Mouse (Mus musculus): Measurements from ENCODE around the gene Dusp5. TPM values are rescaled to one million over a fixed set of nuclear protein-coding genes. Genes with fewer than 3 reads are reported as not detected.
A peak's percentile ranks its signal among the peaks of the same experiment; 100 is the strongest.

The Dusp5 gene
- total and polyA plus RNA-seq, 2 experiments from 2014 or later, result 2.5 to 11.2 TPM

DNA sequence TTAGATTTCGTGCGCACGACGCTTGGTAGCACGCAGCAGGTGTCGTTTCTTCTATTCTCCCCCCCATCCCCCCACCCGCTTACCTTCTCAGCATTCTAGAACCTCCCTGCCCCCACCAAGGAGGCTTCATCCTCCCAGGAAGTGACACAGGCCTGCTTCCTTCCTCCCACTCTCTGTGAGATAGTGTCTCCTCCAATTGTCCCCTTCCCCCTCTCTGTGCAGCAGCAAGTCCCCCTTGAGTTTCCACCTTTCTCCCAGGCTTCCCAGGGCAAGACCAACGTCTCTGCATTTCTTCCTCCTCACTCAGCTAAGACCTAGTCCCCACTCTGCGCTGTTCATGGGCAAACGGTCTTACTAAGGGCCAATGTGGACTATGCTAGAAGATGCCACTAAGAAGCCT lies 8.9 kb upstream of the Dusp5 start:
- 89% methylated on average over 10 of the region's 10 CpGs for WGBS
- Histone ChIP-seq H3K9me3 (ENCODE audit: low read length) (no peaks in the 10 kb centered on the region), H3K27ac (ENCODE audit: low read depth, low read length) (no peak overlapping the region), H3K27me3 (ENCODE audit: insufficient read depth, low read length) (no peaks in the 10 kb centered on the region), H3K36me3 (ENCODE audit: insufficient read depth, low read length) (no peaks in the 10 kb centered on the region), H3K4me3 (ENCODE audit: low read depth, low read length) (no peak overlapping the region), H3K4me2 (ENCODE audit: low read depth, low read length, poor library complexity, severe bottlenecking) (no peak overlapping the region), H3K4me1 (ENCODE audit: insufficient read depth, low read length) (no peaks in the 10 kb centered on the region), H3K9ac (replicated peaks; ENCODE audit: low read length, poor library complexity, severe bottlenecking) (no peak overlapping the region)
- ATAC-seq (ENCODE audit: low FRiP score), result no peak
- no peak for TF ChIP-seq CTCF (IDR thresholded peaks at IDR 0.05)
- DNase-seq (ENCODE audit: low spot score), result no peak

GRCm38 (mm10) chr19:53521137-53521795 lies 7.6 kb upstream of the Dusp5 start:
- no peaks in the 10 kb centered on the region for H3K36me3 ChIP-seq (ENCODE audit: insufficient read depth, low read length)
- no peak overlapping the region for H3K27ac ChIP-seq (ENCODE audit: low read depth, low read length)
- no peak for TF ChIP-seq CTCF (IDR thresholded peaks at IDR 0.05)
- DNase-seq (ENCODE audit: low spot score) (no peak), ATAC-seq (ENCODE audit: low FRiP score) (no peak)
- 46% methylated on average over 11 of the region's 11 CpGs for WGBS
- H3K4me3 ChIP-seq (ENCODE audit: low read depth, low read length), result no peak overlapping the region
- no peaks in the 10 kb centered on the region for H3K4me1 ChIP-seq (ENCODE audit: insufficient read depth, low read length)
- no peaks in the 10 kb centered on the region for H3K9me3 ChIP-seq (ENCODE audit: low read length)
- no peak overlapping the region for H3K9ac ChIP-seq (replicated peaks; ENCODE audit: low read length, poor library complexity, severe bottlenecking)
- no peak overlapping the region for H3K4me2 ChIP-seq (ENCODE audit: low read depth, low read length, poor library complexity, severe bottlenecking)
- no peaks in the 10 kb centered on the region for H3K27me3 ChIP-seq (ENCODE audit: insufficient read depth, low read length)

GRCm38 (mm10) chr19:53527480-53527879 lies 1.4 kb upstream of the Dusp5 start:
- no peaks in the 10 kb centered on the region for H3K36me3 ChIP-seq (ENCODE audit: insufficient read depth, low read length)
- TF ChIP-seq CTCF (IDR thresholded peaks at IDR 0.05), result no peak
- H3K27me3 ChIP-seq (ENCODE audit: insufficient read depth, low read length), result peaks cover 26% of the 10 kb centered on the region

DNA sequence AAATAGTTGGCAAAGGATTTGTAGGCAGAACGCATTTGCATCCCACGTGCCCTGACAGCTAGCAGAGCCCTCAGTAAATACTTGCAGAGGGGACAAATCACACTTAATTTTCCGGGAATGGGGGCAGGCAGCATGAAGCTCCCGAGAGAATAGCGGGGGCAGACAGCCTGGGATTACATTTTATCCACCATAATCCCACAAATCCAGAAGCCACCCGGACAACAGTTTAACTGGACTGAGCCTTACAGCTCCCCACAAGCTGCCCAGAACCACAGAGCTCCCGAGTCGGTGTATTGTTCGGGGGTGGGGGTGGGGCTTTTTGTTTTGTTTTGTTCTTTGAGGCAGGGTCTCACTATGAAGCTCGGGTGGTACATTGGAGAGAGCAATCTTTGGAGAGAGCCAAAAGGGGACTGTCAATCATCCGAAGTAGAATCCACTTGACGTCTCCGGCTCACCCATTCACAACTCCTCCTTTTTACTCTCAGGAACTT lies 733 bp upstream of the Dusp5 start:
- DNase-seq (ENCODE audit: low spot score) (no peak), ATAC-seq (ENCODE audit: low FRiP score) (no peak)
- Histone ChIP-seq H3K4me2 (ENCODE audit: low read depth, low read length, poor library complexity, severe bottlenecking) (peak overlapping the region; percentile 80), H3K4me3 (ENCODE audit: low read depth, low read length) (peak overlapping the region; percentile 50), H3K4me1 (ENCODE audit: insufficient read depth, low read length) (no peaks in the 10 kb centered on the region), H3K9ac (replicated peaks; ENCODE audit: low read length, poor library complexity, severe bottlenecking) (peak overlapping the region; percentile 59), H3K27me3 (ENCODE audit: insufficient read depth, low read length) (peaks cover 26% of the 10 kb centered on the region), H3K36me3 (ENCODE audit: insufficient read depth, low read length) (no peaks in the 10 kb centered on the region), H3K9me3 (ENCODE audit: low read length) (no peaks in the 10 kb centered on the region), H3K27ac (ENCODE audit: low read depth, low read length) (no peak overlapping the region)
- 2% methylated on average over 13 of the region's 13 CpGs for WGBS
- TF ChIP-seq CTCF (IDR thresholded peaks at IDR 0.05), result no peak

More at GRCm38 (mm10) chr19:53527480-53527879, 1.4 kb upstream of the Dusp5 start:
- DNase-seq (ENCODE audit: low spot score) (no peak), ATAC-seq (ENCODE audit: low FRiP score) (no peak)
- 30% methylated on average over 10 of the region's 10 CpGs for WGBS
- H3K27ac ChIP-seq (ENCODE audit: low read depth, low read length), result no peak overlapping the region
- no peak overlapping the region for H3K9ac ChIP-seq (replicated peaks; ENCODE audit: low read length, poor library complexity, severe bottlenecking)
- H3K9me3 ChIP-seq (ENCODE audit: low read length), result no peaks in the 10 kb centered on the region
- no peak overlapping the region for H3K4me2 ChIP-seq (ENCODE audit: low read depth, low read length, poor library complexity, severe bottlenecking)
- H3K4me3 ChIP-seq (ENCODE audit: low read depth, low read length), result no peak overlapping the region
- H3K4me1 ChIP-seq (ENCODE audit: insufficient read depth, low read length), result no peaks in the 10 kb centered on the region

DNA sequence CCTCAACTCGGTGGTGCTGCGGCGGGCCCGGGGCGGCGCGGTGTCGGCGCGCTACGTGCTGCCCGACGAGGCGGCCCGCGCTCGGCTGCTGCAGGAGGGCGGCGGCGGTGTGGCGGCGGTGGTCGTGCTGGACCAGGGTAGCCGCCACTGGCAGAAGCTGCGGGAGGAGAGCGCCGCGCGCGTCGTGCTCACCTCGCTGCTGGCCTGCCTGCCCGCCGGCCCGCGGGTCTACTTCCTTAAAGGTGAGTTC lies 471 bp downstream of the Dusp5 start:
- TF ChIP-seq CTCF (IDR thresholded peaks at IDR 0.05), result no peak
- WGBS, result 1% methylated on average over 8 of the region's 36 CpGs
- ATAC-seq (ENCODE audit: low FRiP score) (no peak), DNase-seq (ENCODE audit: low spot score) (no peak)
- no peaks in the 10 kb centered on the region for H3K36me3 ChIP-seq (ENCODE audit: insufficient read depth, low read length)
- H3K9me3 ChIP-seq (ENCODE audit: low read length), result no peaks in the 10 kb centered on the region
- no peaks in the 10 kb centered on the region for H3K4me1 ChIP-seq (ENCODE audit: insufficient read depth, low read length)
- H3K9ac ChIP-seq (replicated peaks; ENCODE audit: low read length, poor library complexity, severe bottlenecking), result peak overlapping the region; percentile 59
- peak overlapping the region; percentile 50 for H3K4me3 ChIP-seq (ENCODE audit: low read depth, low read length)
- H3K27me3 ChIP-seq (ENCODE audit: insufficient read depth, low read length), result peaks cover 26% of the 10 kb centered on the region
- peak overlapping the region; percentile 80 for H3K4me2 ChIP-seq (ENCODE audit: low read depth, low read length, poor library complexity, severe bottlenecking)
- H3K27ac ChIP-seq (ENCODE audit: low read depth, low read length), result no peak overlapping the region

DNA sequence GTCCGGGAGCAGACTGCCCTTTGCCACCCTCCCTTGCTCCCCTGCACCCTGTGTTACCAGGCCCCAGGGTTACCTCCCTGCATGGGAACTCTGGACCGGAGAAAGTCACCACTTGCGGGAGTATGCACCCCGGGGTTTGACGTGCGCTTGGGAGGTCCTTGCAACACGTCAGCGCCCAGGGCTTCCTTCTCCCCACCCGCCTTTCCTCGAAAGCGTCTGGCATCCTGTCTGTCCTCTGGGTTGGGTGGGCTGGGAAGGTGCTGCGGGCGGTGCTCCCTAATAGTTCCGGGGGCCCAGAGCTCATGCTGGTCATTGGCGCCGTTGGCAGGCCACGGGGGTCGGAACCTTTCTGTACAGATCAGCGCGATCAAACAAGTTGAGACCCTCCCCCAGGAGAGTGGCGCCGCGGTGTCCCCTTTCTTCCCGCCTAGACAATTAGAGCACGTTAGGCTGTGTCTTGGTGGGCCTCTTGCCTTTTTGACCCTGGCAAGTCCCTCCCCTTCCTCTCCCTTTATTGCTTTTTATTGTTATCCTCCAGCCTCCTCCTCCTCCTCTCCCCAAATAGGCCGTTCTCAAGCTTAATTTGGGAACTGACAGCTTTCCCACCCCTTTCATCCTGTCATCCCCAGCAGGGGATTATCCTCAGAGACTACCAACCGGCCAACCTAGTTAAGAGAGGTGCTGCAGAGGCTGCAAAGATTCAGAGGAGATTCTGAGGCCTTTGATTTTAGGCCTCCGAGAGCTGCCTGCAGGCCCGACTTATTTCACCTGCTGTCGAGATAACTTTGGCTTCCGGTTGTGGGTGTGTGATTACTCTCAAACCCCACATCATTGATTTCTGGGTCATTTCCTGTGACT lies 1.0 kb downstream of the Dusp5 start:
- Histone ChIP-seq H3K27me3 (ENCODE audit: insufficient read depth, low read length) (peaks cover 26% of the 10 kb centered on the region), H3K4me2 (ENCODE audit: low read depth, low read length, poor library complexity, severe bottlenecking) (peak overlapping the region; percentile 80), H3K4me3 (ENCODE audit: low read depth, low read length) (peak overlapping the region; percentile 50), H3K27ac (ENCODE audit: low read depth, low read length) (no peak overlapping the region), H3K9ac (replicated peaks; ENCODE audit: low read length, poor library complexity, severe bottlenecking) (peak overlapping the region; percentile 59; the same call in 1 of the 2 replicates), H3K36me3 (ENCODE audit: insufficient read depth, low read length) (no peaks in the 10 kb centered on the region), H3K4me1 (ENCODE audit: insufficient read depth, low read length) (no peaks in the 10 kb centered on the region), H3K9me3 (ENCODE audit: low read length) (no peaks in the 10 kb centered on the region)
- 7% methylated on average over 31 of the region's 31 CpGs for WGBS
- DNase-seq (ENCODE audit: low spot score) (no peak), ATAC-seq (ENCODE audit: low FRiP score) (no peak)
- no peak for TF ChIP-seq CTCF (IDR thresholded peaks at IDR 0.05)
